10 mouse cellular contexts compared by ENCODE assay signal in genomic region chr3:107594662-107595263, GRCm38 (mm10). TPM values are rescaled to one million over a fixed set of nuclear protein-coding genes. Genes with fewer than 3 reads are reported as not detected.
DNase-seq lines count a peak whose midpoint lies in the region; ATAC-seq and TF ChIP-seq lines count a peak whose summit lies in the region.
"Had no signal": no experiment of that assay in that cellular context is flagged by ENCODE, and none has a peak within 500 bp of the region (broad histone marks: within the 10 kb centered on the region; RNA-seq: fewer than 3 reads in every experiment).

TSS of gene Alx3 (plus strand) at chr3:107595031.

- H3K27me3 ChIP-seq in heart, embryonic 13.5 days (replicated peaks), result peaks cover 97% of the 10 kb centered on the region
- H3K27me3 ChIP-seq in hindbrain, embryonic 14.5 days (ENCODE audit: control insufficient read depth, insufficient read depth, low read length), result peaks cover 88% of the 10 kb centered on the region
- peaks cover 91% of the 10 kb centered on the region for H3K27me3 ChIP-seq in midbrain, embryonic 13.5 days

- peak within 1 kb of the TSS; percentile 74 for H3K4me2 ChIP-seq in heart, embryonic 13.5 days
- peak within 1 kb of the TSS; percentile 41 for H3K4me2 ChIP-seq in hindbrain, embryonic 14.5 days (replicated peaks)
- H3K4me2 ChIP-seq in midbrain, embryonic 13.5 days (replicated peaks), result peak within 1 kb of the TSS; percentile 60

- H3K4me3 ChIP-seq in heart, embryonic 13.5 days, result peak within 1 kb of the TSS; percentile 52
- peak within 1 kb of the TSS; percentile 30; the same call in 1 of the 2 replicates for H3K4me3 ChIP-seq in bone marrow macrophage, adult 2 months (ENCODE audit: insufficient read depth, low read length)
- H3K4me3 ChIP-seq in hindbrain, embryonic 14.5 days (replicated peaks; ENCODE audit: low read length), result peak within 1 kb of the TSS; percentile 23
- peak within 1 kb of the TSS; percentile 38 for H3K4me3 ChIP-seq in midbrain, embryonic 13.5 days (replicated peaks)

- no peak for ATAC-seq in heart, embryonic 13.5 days (ENCODE audit: extremely low read depth, insufficient number of reproducible peaks, low FRiP score, low TSS enrichment)
- peak; percentile 47 for ATAC-seq in hindbrain, embryonic 14.5 days (ENCODE audit: low FRiP score)
- peak; percentile 19; the same call in 1 of the 2 replicates for ATAC-seq in midbrain, embryonic 13.5 days

- intact Hi-C loops in heart, postnatal 36 days (cut with DNase I), result no loop called here

- peaks cover 21% of the 10 kb centered on the region for H3K4me1 ChIP-seq in heart, embryonic 13.5 days
- H3K4me1 ChIP-seq in bone marrow macrophage, adult 2 months (ENCODE audit: control insufficient read depth, insufficient read depth, low read length), result no peaks in the 10 kb centered on the region
- H3K4me1 ChIP-seq in hindbrain, embryonic 14.5 days (replicated peaks; ENCODE audit: control insufficient read depth, insufficient read depth, low read length), result peaks cover 11% of the 10 kb centered on the region; the same call in 1 of the 2 replicates
- peaks cover 22% of the 10 kb centered on the region for H3K4me1 ChIP-seq in midbrain, embryonic 13.5 days (replicated peaks)

- H3K27ac ChIP-seq in heart, embryonic 13.5 days (replicated peaks), result no peak within 1 kb of the TSS
- no peak within 1 kb of the TSS for H3K27ac ChIP-seq in bone marrow macrophage, adult 2 months (ENCODE audit: insufficient read depth, low read depth, low read length)
- H3K27ac ChIP-seq in hindbrain, embryonic 14.5 days, result no peak within 1 kb of the TSS
- no peak within 1 kb of the TSS for H3K27ac ChIP-seq in midbrain, embryonic 13.5 days

- no peak for TF ChIP-seq POLR2A in bone marrow macrophage, adult 2 months (IDR thresholded peaks at IDR 0.05; ENCODE audit: borderline replicate concordance, low read depth, low read length)

- WGBS in heart, embryonic 13.5 days, result 1% methylated on average over 41 of the region's 46 CpGs
- 2% methylated on average over 45 of the region's 46 CpGs for whole genome bisulfite sequencing in hindbrain, embryonic 14.5 days
- 1% methylated on average over 18 of the region's 46 CpGs for WGBS in midbrain, embryonic 13.5 days

- no peaks in the 10 kb centered on the region for H3K9me3 ChIP-seq in heart, embryonic 13.5 days
- H3K9me3 ChIP-seq in hindbrain, embryonic 14.5 days (ENCODE audit: control insufficient read depth, low read length), result no peaks in the 10 kb centered on the region
- H3K9me3 ChIP-seq in midbrain, embryonic 13.5 days, result no peaks in the 10 kb centered on the region

- no peak for TF ChIP-seq CTCF in bone marrow macrophage, adult 2 months (IDR thresholded peaks at IDR 0.05; ENCODE audit: low read depth, low read length)

- no peaks in the 10 kb centered on the region for H3K36me3 ChIP-seq in heart, embryonic 13.5 days
- no peaks in the 10 kb centered on the region for H3K36me3 ChIP-seq in hindbrain, embryonic 14.5 days (replicated peaks; ENCODE audit: control insufficient read depth, insufficient read depth)
- no peaks in the 10 kb centered on the region for H3K36me3 ChIP-seq in midbrain, embryonic 13.5 days

- no peak for DNase-seq in heart, postnatal 36 days
- DNase-seq in hindbrain, embryonic 14.5 days (ENCODE audit: low spot score), result no peak
- DNase-seq in adrenal gland, adult 2 months, result no peak
- no peak for DNase-seq in right cerebral cortex, adult 2 months (ENCODE audit: low spot score in 2 of 2)
- no peak for DNase-seq in urinary bladder, postnatal 36 days (ENCODE audit: low spot score in 2 of 2)

- peak within 1 kb of the TSS; percentile 71 for H3K9ac ChIP-seq in heart, embryonic 13.5 days
- H3K9ac ChIP-seq in hindbrain, embryonic 14.5 days, result no peak within 1 kb of the TSS
- H3K9ac ChIP-seq in midbrain, embryonic 13.5 days (replicated peaks), result peak within 1 kb of the TSS; percentile 53

RNA-seq across cellular contexts. Expression of gene Alx3, which starts in this region (rescaled TPM):
- polyA plus RNA-seq in heart, embryonic 13.5 days (2015; fragmentation: Nextera tagmentation; extraction: Ambion mirVana), result 0.28 and 0.53 TPM in 2 replicates
- total RNA-seq in heart, postnatal 36 days (2021), result not detected
- not detected in 2 replicates for polyA plus RNA-seq in bone marrow macrophage, adult 2 months (2012; ENCODE audit: insufficient read depth, insufficient read length, missing spikeins)
- 0.12 TPM in 1 of 2 replicates, not detected in the other for polyA plus RNA-seq in hindbrain, embryonic 14.5 days (2014; fragmentation: Nextera tagmentation; extraction: Ambion mirVana)
- polyA plus RNA-seq in midbrain, embryonic 13.5 days (2015; fragmentation: Nextera tagmentation; extraction: Ambion mirVana), result 0.49 and 1.2 TPM in 2 replicates
- not detected for total RNA-seq in adrenal gland, adult 2 months (2021)
- not detected in 2 replicates for polyA plus RNA-seq in adrenal gland, adult 2 months (2012; rRNA removed)
- polyA plus RNA-seq: gonadal fat pad, adult 2 months; urinary bladder, adult 2 months had no signal

Comparison
In these comparisons a context has a peak if more than half of its experiments do, and no peak if none do; other contexts are left out.
1. Peak in ATAC-seq, H3K4me3 ChIP-seq and H3K4me2 ChIP-seq in hindbrain, embryonic 14.5 days; RNA of the gene not detected or under 1 TPM.